Mouse (Mus musculus) CH12.LX (cell line): ENCODE measurements around the gene Prrc2b. TPM values are rescaled to one million over a fixed set of nuclear protein-coding genes. Genes with fewer than 3 reads are reported as not detected.
A peak's percentile ranks its signal among the peaks of the same experiment; 100 is the strongest.

Experiments
- DNase-seq: peaks from one replicate; pipeline ENCODE4 v3.0.0-alpha.2; 2013; ENCODE audit errors: extremely low read depth
- H3K27ac ChIP-seq: 2 replicates; pipeline ENCODE4 v1.5.1; 2012; ENCODE audit warnings: low read depth, mild to moderate bottlenecking, control low read depth, moderate library complexity; ENCODE audit not compliant: insufficient read depth
- H3K27me3 ChIP-seq: replicated peaks from 2 replicates; pipeline ENCODE3; 2012; ENCODE audit warnings: inconsistent platforms
- H3K36me3 ChIP-seq, 2 experiments: replicated peaks in 1 of 2; 2 replicates each; pipeline versions ENCODE3 to v1.6.1; 2012; ENCODE audit warnings: inconsistent platforms in 1 of 2, low read length in 1 of 2, mild to moderate bottlenecking in 1 of 2, mixed read lengths in 1 of 2, moderate library complexity in 1 of 2; ENCODE audit not compliant: control insufficient read depth in 1 of 2, insufficient read depth in 1 of 2
- H3K4me1 ChIP-seq, 2 experiments: 2 replicates each; pipeline ENCODE4 v1.6.1; 2012; ENCODE audit warnings: inconsistent platforms in 1 of 2, moderate library complexity in 1 of 2; ENCODE audit not compliant: insufficient read depth in 2 of 2, control insufficient read depth in 1 of 2
- H3K4me2 ChIP-seq: 2 replicates; pipeline ENCODE4 v1.6.1; 2012; ENCODE audit warnings: low read depth, mild to moderate bottlenecking, control low read depth; ENCODE audit not compliant: poor library complexity, insufficient read depth, severe bottlenecking
- H3K4me3 ChIP-seq, 3 experiments: fragments of 150-350 bp in 1 of 3; sonication (generic) in 1 of 3; replicated peaks in 1 of 3; 2 replicates each; pipeline versions ENCODE3 to v1.5.1; 2011 to 2012; ENCODE audit warnings: low read depth in 2 of 3, low read length in 2 of 3, mild to moderate bottlenecking in 2 of 3, moderate library complexity in 2 of 3, control low read depth in 1 of 3, improper control_type of control experiment in 1 of 3, inconsistent platforms in 1 of 3, mixed read lengths in 1 of 3; ENCODE audit not compliant: poor library complexity in 1 of 3
- H3K79me2 ChIP-seq: replicated peaks from 2 replicates; pipeline ENCODE4 v1.6.1; 2012; ENCODE audit warnings: mild to moderate bottlenecking, moderate library complexity; ENCODE audit not compliant: control insufficient read depth, poor library complexity, insufficient read depth, severe bottlenecking; ENCODE audit errors: extremely low read depth
- H3K9ac ChIP-seq: 2 replicates; pipeline ENCODE4 v1.6.1; 2012; ENCODE audit warnings: low read depth, mild to moderate bottlenecking, control low read depth, moderate library complexity; ENCODE audit not compliant: insufficient read depth
- H3K9me3 ChIP-seq: replicated peaks from 2 replicates; pipeline ENCODE3; 2012; ENCODE audit warnings: low read length, inconsistent platforms, mixed read lengths
- CHD1 ChIP-seq: IDR thresholded peaks from 2 replicates; pipeline ENCODE4 v1.6.1; 2012; ENCODE audit warnings: low read depth, low read length, improper control_type of control experiment, inconsistent platforms
- E2F4 ChIP-seq: IDR thresholded peaks from 2 replicates; pipeline ENCODE4 v1.6.1; 2011; ENCODE audit warnings: low read depth, low read length, improper control_type of control experiment; ENCODE audit not compliant: insufficient replicate concordance
- EP300 ChIP-seq: IDR thresholded peaks from 2 replicates; pipeline ENCODE4 v1.6.1; 2011; ENCODE audit warnings: low read length, improper control_type of control experiment
- ETS1 ChIP-seq: conservative IDR thresholded peaks from 2 replicates; pipeline ENCODE4 v1.6.1; 2012; ENCODE audit warnings: low read depth, mild to moderate bottlenecking, inconsistent platforms, low read length, improper control_type of control experiment, moderate library complexity
- HCFC1 ChIP-seq: IDR thresholded peaks from 2 replicates; pipeline ENCODE4 v1.6.1; 2012; ENCODE audit warnings: low read depth, mild to moderate bottlenecking, inconsistent platforms, low read length, improper control_type of control experiment
- JUND ChIP-seq: conservative IDR thresholded peaks from 2 replicates; pipeline ENCODE4 v1.6.1; 2011; ENCODE audit warnings: low read depth, low read length, improper control_type of control experiment
- KAT2A ChIP-seq: IDR thresholded peaks from 2 replicates; pipeline ENCODE4 v1.6.1; 2012; ENCODE audit warnings: low read length, improper control_type of control experiment, inconsistent platforms; ENCODE audit not compliant: insufficient replicate concordance
- MAZ ChIP-seq: IDR thresholded peaks from 2 replicates; pipeline ENCODE4 v1.6.1; 2012; ENCODE audit warnings: low read depth, mild to moderate bottlenecking, inconsistent platforms, low read length, improper control_type of control experiment, moderate library complexity
- MEF2A ChIP-seq: IDR thresholded peaks from 2 replicates; pipeline ENCODE4 v1.6.1; 2014; ENCODE audit warnings: low read depth, mild to moderate bottlenecking, inconsistent platforms, low read length, improper control_type of control experiment, borderline replicate concordance
- MXI1 ChIP-seq: IDR thresholded peaks from 2 replicates; pipeline ENCODE4 v1.6.1; 2011; ENCODE audit warnings: mild to moderate bottlenecking, low read depth, low read length, improper control_type of control experiment
- RCOR1 ChIP-seq: conservative IDR thresholded peaks from 2 replicates; pipeline ENCODE4 v1.6.1; 2012; ENCODE audit warnings: low read depth, mild to moderate bottlenecking, inconsistent platforms, low read length, improper control_type of control experiment
- SMC3 ChIP-seq: IDR thresholded peaks from 2 replicates; pipeline ENCODE4 v1.6.1; 2011; ENCODE audit warnings: low read depth, low read length, improper control_type of control experiment
- TCF12 ChIP-seq: IDR thresholded peaks from 2 replicates; pipeline ENCODE4 v1.6.1; 2014; ENCODE audit warnings: low read depth, mild to moderate bottlenecking, inconsistent platforms, low read length, improper control_type of control experiment
- ZC3H11A ChIP-seq: IDR thresholded peaks from 2 replicates; pipeline ENCODE4 v1.6.1; 2012; ENCODE audit warnings: low read depth, mild to moderate bottlenecking, inconsistent platforms, low read length, improper control_type of control experiment
- ZKSCAN1 ChIP-seq: IDR thresholded peaks from 2 replicates; pipeline ENCODE4 v1.6.1; 2012; ENCODE audit warnings: low read depth, inconsistent platforms, low read length, improper control_type of control experiment, borderline replicate concordance
- ZNF384 ChIP-seq: IDR thresholded peaks from 2 replicates; pipeline ENCODE4 v1.6.1; 2012; ENCODE audit warnings: low read depth, low read length, improper control_type of control experiment, inconsistent platforms
- dilution Hi-C: fragments of 300-500 bp; cut with MboI; formaldehyde crosslinking; loops from 2 replicates; pipeline ENCODE4 v1.14.3; 2020; ENCODE audit warnings: low sequenced_read_pairs; ENCODE audit not compliant: extremely low pct_unique_long_range_greater_than_20kb, extremely low pct_ligation_motif_present
- in situ Hi-C: fragments of 300-500 bp; cut with MboI; formaldehyde crosslinking; loops from 3 replicates; pipeline ENCODE4 v1.14.3; 2019; ENCODE audit warnings: low sequenced_read_pairs, low pct_ligation_motif_present, low pct_unique_long_range_greater_than_20kb, mixed read lengths
- polyA plus RNA-seq: library from polyadenylated mRNA; unstranded; fragments of >175 nt; gene quantifications from 2 replicates; pipeline ENCODE4 v1.2.1, GENCODE M21; 2012; ENCODE audit warnings: low read depth; ENCODE audit not compliant: insufficient read length
- total RNA-seq, 2 experiments: library from RNA; depleted of rRNA; stranded (reverse); fragments of 300-350 nt in 1 of 2; fragments of >200 nt in 1 of 2; gene quantifications; 2 replicates each; pipeline ENCODE4 v1.2.3; 2012 to 2014

Prrc2b gene
- total and polyA plus RNA-seq, 3 experiments: 7.6 to 59.9 (median 42.2) TPM

DNA sequence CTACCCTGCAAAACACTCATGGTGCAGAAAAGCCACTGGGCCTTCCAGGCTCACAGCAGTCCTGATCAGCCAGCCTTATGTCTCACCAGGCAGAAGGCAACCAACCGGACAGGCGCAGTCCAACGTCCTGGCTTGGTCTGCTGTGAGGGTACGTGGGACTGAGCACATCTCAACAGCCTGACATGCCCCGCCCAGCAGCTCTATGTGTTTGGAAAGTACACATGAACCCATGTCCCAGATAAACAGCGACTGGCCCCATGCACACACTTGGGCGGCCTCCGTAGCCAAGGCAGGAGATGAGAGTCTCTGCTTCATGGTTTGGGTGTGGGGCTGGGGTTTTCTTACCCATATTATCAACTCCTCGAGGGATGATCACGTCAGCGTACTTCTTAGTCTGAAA, 105.4 kb downstream of the Prrc2b start:
- in situ Hi-C loops: no loop called here
- Histone ChIP-seq H3K4me2 (no peak overlapping the region), H3K79me2 (peaks cover 10% of the 10 kb centered on the region), H3K4me3 (no peak overlapping the region), H3K27ac (no peak overlapping the region), H3K27me3 (no peaks in the 10 kb centered on the region), H3K4me1 (peaks cover 0 to 14% of the 10 kb centered on the region in 2 experiments; a peak in 2 of 4 replicates), H3K9me3 (no peaks in the 10 kb centered on the region), H3K36me3 (peaks cover 65 to 66% of the 10 kb centered on the region in 2 experiments), H3K9ac (no peak overlapping the region)
- dilution Hi-C loops: no loop called here
- no peak for TF ChIP-seq MXI1
- no peak for TF ChIP-seq MAZ
- no peak for TF ChIP-seq RCOR1
- TF ChIP-seq ZNF384: no peak
- no peak for TF ChIP-seq MEF2A
- DNase-seq: no peak

- no peaks in the 10 kb centered on the region for H3K27me3 ChIP-seq
- no peak overlapping the region for H3K27ac ChIP-seq
- dilution Hi-C loops: no loop called here
- H3K9ac ChIP-seq: peak overlapping the region; percentile 76
- peak overlapping the region; percentile 78 for H3K4me2 ChIP-seq
- DNase-seq: no peak
- H3K36me3 ChIP-seq: peaks cover 39 to 40% of the 10 kb centered on the region in 2 experiments
- peaks cover 0 to 14% of the 10 kb centered on the region in 2 experiments; a peak in 2 of 4 replicates for H3K4me1 ChIP-seq
- peaks cover 10% of the 10 kb centered on the region for H3K79me2 ChIP-seq
- in situ Hi-C loops: no loop called here
- H3K9me3 ChIP-seq: no peaks in the 10 kb centered on the region
- TF ChIP-seq ZC3H11A: no peak
- no peak for TF ChIP-seq CHD1
- no peak for TF ChIP-seq JUND
- TF ChIP-seq RCOR1: no peak
- no peak for TF ChIP-seq ZKSCAN1
- no peak for TF ChIP-seq HCFC1
- TF ChIP-seq ETS1: no peak
- TF ChIP-seq TCF12: no peak
- no peak for TF ChIP-seq E2F4
- no peak for TF ChIP-seq KAT2A
- no peak for TF ChIP-seq EP300
- TF ChIP-seq SMC3: no peak
- H3K4me3 ChIP-seq: peak overlapping the region; percentile 58 to 91 (median 87)
Observed at GRCm38 (mm10) chr2:32258887-32259533, 108.1 kb downstream of the Prrc2b start.
